Mouse (Mus musculus) CH12F3 (cell line): ENCODE data around the gene Lhx1.

ENCODE experiments used
- in situ Hi-C: fragments of 300-500 bp; cut with MboI; formaldehyde crosslinking; loops from 2 replicates; pipeline ENCODE4 v1.14.3; 2020; ENCODE audit warnings: low sequenced_read_pairs

Lhx1 gene

DNA sequence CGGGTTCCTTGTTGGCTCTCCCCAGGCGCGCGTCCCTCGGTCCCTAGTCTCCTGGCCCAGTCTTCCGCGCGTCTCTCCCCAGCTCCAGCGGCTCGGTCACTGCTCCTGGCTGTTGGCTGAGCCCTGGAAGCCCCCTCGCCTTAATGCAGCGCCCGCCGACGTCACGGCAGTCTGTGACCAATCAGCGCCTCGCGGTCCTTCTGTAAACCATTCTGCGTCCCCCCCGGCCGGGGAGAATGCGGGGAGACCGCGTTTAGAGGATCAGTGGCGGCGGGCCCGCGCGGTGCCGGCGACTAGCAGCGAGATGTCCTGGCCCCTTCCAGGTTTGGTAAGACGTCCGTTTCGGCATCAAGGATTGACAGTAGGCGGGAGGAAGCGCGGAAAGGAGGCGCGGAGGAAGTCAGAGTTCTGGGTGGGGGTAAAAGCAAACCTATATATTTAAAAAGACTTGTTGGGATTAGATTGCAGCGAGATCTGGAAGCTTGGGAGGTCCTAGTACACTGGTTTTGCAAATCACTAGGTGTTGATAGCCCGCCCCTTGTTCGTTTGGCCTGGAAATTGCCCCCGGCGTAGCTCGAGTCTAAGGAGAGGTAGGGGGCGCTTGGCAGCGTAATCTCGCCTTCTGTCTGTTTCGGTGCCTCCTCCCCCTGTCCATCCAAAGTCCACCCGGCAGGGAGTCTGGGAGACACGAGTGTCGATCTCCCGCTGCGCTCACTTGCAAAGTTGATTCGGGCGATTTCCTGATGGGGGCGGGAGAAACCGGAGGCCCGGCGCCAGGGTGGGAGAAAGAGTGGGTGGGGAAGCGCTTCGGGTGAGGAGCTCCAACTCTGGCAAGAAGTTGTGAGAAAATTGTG is at the start of gene Lhx1:
Lhx1 (minus strand) TSS at position 115 of the 854 bp plus-strand sequence.
- in situ Hi-C loops = no loop called here

GRCm38 (mm10) chr11:84574834-84575233 is 49.5 kb upstream of the Lhx1 start:
- in situ Hi-C loops = no loop called here

DNA sequence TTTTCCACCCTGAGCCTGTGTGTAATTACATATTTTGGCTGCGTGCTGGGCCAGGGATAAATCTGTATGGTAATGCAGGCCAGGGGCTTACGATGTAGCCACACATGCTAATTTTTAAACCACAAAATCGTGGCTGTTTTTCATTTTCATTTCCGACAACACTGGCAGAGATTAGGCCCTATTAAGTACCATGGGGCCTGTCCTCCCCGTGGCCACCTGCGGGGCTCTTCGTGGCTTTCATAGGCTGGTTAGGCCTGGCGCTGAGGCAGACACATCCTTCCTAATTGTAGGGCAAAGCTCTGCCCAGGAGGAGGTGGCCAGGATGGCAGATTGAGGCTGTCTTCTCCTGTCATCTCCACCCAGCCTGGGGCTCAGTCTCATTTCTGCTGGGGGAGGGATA is 48.3 kb upstream of the Lhx1 start:
- in situ Hi-C loops = no loop called here

DNA sequence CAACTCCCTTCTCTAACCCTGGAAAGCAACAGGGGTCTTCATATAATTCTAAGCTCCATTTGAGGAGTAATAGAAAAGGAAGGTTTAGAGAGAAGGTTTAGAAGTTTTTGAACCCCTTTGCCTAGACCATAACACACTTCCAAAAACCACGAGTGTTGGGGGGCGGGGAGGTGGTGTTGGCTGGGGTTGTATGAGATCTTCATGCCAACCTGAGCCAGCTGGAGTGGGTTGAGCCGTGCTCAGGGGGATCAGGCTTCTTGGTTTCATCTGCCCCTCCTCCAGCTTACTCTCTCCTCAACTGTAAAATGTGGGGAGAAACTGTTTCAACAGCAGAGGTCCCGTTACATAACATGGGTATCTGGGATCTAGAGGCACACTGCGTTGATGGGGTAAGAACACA is 45.5 kb upstream of the Lhx1 start:
- in situ Hi-C loops = no loop called here

GRCm38 (mm10) chr11:84570392-84570791 is 45.1 kb upstream of the Lhx1 start:
- in situ Hi-C loops = no loop called here

GRCm38 (mm10) chr11:84569052-84569751 is 43.9 kb upstream of the Lhx1 start:
- in situ Hi-C loops = no loop called here

GRCm38 (mm10) chr11:84568482-84568881 is 43.1 kb upstream of the Lhx1 start:
- in situ Hi-C loops = no loop called here

- in situ Hi-C loops = no loop called here
Observed at GRCm38 (mm10) chr11:84566691-84567090, 41.4 kb upstream of the Lhx1 start.

DNA sequence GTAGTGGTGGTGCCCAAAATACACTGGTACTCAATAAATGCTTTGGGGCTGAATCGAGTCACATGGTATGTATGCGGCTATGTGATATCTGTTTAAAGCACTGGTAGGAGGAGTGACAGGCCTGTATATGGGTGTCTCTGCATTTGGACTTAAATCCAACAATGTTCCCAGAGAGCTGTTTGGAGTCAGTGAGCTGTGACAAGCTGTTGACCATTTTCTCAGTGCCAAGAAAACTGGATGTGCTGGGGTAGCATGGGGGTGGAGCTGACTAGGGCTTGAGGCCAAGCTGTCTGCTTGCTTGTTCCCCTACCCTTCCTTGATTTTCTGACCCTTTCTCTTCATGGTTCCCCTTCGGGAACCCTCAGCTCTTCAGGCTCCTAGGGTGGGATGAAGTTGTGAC is 39.9 kb upstream of the Lhx1 start:
- in situ Hi-C loops = no loop called here

- in situ Hi-C loops = no loop called here
Observed at GRCm38 (mm10) chr11:84563360-84563759, 38.0 kb upstream of the Lhx1 start.

- in situ Hi-C loops = no loop called here
Observed at GRCm38 (mm10) chr11:84562758-84563347, 37.5 kb upstream of the Lhx1 start.

- in situ Hi-C loops = no loop called here
Observed at GRCm38 (mm10) chr11:84561546-84561945, 36.2 kb upstream of the Lhx1 start.

DNA sequence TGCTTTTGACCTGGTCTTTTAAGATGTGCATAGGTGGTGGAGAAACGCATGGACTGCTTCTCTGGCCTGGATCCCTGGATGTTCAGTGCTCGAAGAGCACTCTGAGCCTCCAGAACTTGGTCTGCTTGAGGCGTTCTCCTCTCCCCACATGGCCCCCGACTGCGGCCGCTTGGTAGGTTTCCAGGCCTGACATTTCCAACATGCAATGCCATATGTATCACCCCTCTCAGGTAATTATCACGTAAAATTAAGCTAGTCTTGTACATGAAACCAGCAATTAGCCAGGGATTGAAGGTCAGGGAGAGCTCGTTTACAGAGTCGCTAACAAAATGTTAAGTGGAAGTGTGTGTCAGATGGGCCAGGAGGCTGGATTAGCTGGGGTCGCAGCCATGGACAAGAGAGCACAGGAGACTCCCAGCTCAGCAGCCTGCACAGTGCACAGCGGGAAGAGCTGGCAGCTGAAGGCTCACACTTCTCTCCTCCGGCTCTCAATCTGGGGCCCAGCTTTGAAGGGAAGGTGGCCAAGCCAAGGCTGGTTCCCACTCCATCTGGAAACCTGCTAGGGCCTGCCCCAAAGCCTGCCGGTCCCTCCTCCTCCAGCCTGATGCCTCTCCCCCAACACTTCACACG is 28.6 kb upstream of the Lhx1 start:
- in situ Hi-C loops = no loop called here

DNA sequence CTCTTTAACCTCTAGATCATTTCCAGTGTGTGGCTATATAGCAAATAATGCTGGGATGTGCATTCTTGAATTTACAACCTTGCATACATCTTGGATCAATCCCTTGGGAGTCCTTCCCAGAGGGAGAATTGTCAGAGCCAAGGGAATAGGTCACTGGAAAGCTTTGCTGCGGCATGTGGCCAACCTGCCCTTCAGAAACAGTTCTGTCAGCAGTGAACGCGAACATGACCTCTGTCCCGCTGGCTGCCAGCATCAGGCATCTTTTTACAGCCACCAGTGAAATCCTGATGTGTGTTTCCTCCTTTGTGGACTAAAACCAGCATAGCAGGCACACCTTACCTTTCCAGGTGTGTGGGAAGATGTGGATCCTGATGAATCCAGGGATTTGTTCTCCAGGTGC is 26.0 kb upstream of the Lhx1 start:
- in situ Hi-C loops = no loop called here

GRCm38 (mm10) chr11:84549258-84549791 is 24.0 kb upstream of the Lhx1 start:
- in situ Hi-C loops = no loop called here

- in situ Hi-C loops = no loop called here
Observed at GRCm38 (mm10) chr11:84548293-84548692, 23.0 kb upstream of the Lhx1 start.

GRCm38 (mm10) chr11:84539981-84540380 is 14.6 kb upstream of the Lhx1 start:
- in situ Hi-C loops = no loop called here

DNA sequence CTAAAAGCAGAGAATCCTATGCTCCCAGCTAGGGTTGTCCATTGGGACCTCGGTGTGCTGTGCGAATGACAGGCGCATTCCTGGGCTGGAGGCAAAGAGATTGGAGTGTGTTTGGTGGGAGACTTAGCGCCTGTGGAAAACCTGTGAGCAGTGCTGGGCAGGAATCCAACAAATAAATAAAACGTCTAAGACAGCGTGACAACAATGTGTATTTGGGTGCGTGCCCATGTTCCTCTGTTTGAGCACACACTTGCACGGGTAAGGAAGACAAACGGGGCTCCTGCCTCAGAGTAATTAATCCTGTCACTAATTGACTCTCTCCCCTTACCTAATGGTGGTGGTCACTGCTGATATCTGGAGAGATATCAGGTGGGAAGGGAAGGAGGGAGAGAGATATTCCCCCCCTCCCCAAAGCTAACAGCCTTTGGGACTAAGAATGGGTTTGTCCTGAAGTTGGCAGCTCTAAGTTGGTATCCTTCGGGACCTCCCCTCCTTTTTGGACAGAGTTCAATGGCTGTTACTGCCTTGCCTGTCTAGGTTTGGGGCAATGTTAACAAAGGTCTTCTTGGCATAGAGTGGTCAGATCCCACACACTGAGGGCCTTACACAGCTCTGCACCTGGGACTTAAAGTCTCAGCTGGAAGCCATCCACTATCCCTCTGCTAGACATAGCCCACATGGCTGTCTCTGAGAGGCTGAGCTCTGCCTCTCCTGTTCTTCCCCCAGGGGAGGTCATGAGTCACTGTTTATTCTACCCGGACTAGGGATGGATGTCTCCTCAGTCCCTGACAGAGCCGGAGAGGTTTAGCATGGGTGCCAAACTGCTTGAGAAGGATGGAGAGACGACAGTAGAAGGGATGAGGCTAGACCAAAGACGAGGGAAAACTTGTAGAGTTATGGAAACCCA is 4.7 kb upstream of the Lhx1 start:
- in situ Hi-C loops = no loop called here

DNA sequence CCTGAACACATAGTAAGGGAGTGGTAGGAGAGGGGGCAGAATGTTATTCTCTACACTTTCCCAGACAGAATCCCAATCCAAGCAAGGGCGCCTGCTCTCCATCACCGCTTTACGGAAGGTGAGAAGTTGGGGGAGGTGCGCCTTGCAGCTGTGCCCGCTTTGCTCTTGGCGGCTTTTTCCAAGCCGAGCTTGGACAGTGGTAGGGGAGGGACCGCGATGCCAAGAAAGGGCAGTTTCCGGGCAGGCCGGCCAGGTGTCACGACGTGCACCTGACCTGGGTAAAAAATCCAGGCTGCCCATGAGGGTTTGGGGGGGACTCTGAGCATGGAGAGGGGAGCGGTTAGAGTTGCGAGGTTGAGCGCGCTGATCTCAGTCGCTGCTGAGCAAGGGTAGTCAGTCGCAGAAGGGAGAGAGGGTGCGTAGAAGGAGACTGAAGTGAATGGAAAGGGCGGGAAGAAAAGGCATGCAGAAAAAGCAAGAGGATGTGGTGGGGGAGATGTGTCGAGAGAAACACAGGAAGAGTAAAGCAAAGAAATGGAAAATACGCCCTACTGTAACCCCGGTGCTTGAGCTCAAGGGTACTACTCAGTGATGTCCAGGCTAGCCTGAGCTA is 3.9 kb upstream of the Lhx1 start:
- in situ Hi-C loops = no loop called here
